Mouse (Mus musculus): Measurements from ENCODE around the gene Dgkd.

- TF ChIP-seq POLR2A (IDR thresholded peaks at IDR 0.05; ENCODE audit: borderline replicate concordance, control insufficient read depth, low read depth, low read length) (no peak), CTCF (IDR thresholded peaks at IDR 0.05; ENCODE audit: control insufficient read depth, insufficient read depth, low read length) (no peak)
Measured at GRCm38 (mm10) chr1:87851344-87851743, 1.7 kb upstream of the Dgkd start.

All from bone marrow, adult 2 months (tissue).